Mouse (Mus musculus): ENCODE measurements around the gene 4930438A08Rik.
A peak's percentile ranks its signal among the peaks of the same experiment; 100 is the strongest.

GRCm38 (mm10) chr11:58301057-58301456, 26.5 kb downstream of the 4930438A08Rik start:
- TF ChIP-seq POLR2A (IDR thresholded peaks at IDR 0.05; ENCODE audit: low read depth, low read length) (no peak), CTCF (IDR thresholded peaks at IDR 0.05; ENCODE audit: extremely low read depth, insufficient read length, insufficient replicate concordance, low read depth, low read length) (peak; percentile 92; the same call in 1 of the 2 replicates)
